Mouse (Mus musculus): ENCODE data around the gene Tmem235. TPM values are rescaled to one million over a fixed set of nuclear protein-coding genes. Genes with fewer than 3 reads are reported as not detected.
"Not testable (repeated sequence)": the region's sequence is repeated elsewhere in the genome, so short reads cannot be mapped to it uniquely, and the experiment has no call there.

The Tmem235 gene
- under 1 TPM in 1 of 2 experiments, not detected in 1; 0.36 TPM for total RNA-seq (2021)

DNA sequence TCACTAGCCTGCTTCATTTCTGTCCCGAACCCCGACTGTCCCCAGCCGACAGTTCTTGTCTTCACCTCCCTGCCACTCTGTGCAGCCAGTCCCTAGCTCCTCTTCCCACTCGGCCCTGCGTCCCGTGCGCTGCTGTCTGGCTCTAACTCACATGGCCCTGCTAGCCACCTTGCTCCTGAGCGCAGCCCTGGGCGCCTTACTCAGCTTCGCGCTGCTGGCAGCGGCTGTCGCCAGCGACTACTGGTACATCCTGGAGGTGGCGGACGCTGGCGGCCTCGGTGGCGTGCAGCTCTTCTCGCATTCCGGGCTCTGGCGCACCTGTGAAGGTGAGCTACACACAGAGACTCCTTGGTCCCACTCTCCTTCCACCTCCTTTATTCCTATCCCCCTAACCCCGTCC, at the start of gene Tmem235:
Gene Tmem235, plus strand, starts transcription at position 152 of the 400 bp plus-strand sequence.
- intact Hi-C loops (cut with DNase I) = no loop called here
- no peak for DNase-seq (ENCODE audit: extremely low spot score in 1 of 2, low spot score in 2 of 2)

DNA sequence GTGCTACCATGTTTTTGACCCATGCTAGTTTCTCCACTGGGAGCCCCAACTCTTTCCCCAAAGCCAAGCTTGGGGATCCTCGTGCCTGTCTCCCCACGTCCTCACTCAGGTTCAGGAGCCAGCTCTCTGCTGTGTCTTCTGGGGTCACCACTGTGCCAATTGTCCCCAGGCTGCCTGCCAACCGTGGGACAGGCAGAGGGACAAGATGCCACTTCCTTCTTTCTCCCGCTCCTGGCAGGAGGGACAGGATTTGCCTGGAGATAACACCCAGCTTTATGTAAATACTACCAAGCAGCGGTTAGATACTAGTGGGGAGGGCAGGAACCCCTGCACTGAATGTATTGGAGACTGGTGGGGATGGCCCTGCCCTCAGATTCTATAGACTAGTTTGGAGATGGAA, 46.7 kb upstream of the Tmem235 start:
- intact Hi-C loops (cut with DNase I) = no loop called here
- no peak for DNase-seq (ENCODE audit: extremely low spot score in 1 of 2, low spot score in 2 of 2)

GRCm38 (mm10) chr11:117814704-117815366, 45.7 kb upstream of the Tmem235 start:
- no peak for DNase-seq (ENCODE audit: extremely low spot score in 1 of 2, low spot score in 2 of 2)
- intact Hi-C loops (cut with DNase I) = no loop called here

DNA sequence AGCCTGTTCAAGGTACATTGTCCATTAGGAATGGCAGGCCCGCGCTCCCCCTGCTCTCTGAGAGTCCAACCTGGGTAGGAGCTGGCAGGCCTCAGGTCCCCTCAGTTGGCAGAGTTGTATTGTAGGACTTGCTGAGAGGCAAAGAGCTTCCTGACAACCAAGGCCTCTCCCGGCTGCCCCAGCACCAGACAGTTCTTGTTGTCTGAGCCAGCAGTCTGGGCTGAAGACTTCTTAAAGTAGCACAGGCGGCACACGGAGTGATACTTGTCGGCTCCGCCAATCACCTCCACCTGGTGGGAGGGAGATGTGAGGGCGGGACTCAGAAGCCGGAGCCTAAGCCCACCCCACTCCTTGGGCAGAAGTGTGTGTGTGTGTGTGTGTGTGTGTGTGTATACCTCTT, 44.7 kb upstream of the Tmem235 start:
- DNase-seq (ENCODE audit: extremely low spot score in 1 of 2, low spot score in 2 of 2); intact Hi-C loops (cut with DNase I): not testable (repeated sequence)

- DNase-seq (ENCODE audit: extremely low spot score in 1 of 2, low spot score in 2 of 2) = no peak
- intact Hi-C loops (cut with DNase I) = no loop called here
Measured at GRCm38 (mm10) chr11:117816389-117816996, 44.1 kb upstream of the Tmem235 start.

DNA sequence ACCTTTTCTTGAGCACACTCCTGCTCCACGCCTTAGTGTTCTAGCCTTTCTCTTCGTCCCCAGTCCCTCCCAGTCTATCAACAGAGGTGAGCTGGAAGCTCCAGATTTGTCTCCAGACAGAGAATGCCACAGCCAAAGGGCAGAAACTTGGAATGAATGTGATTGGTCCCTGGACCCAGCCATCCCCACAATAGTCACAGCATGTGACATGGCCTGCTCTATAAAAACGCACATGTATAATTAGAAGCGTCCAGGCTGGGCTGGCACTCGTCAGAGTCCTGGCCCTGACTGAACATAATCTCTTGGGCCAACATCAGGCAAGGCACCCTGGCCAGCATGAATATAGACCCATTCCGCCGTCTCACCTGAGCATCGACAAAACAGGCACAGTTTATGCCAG, 41.5 kb upstream of the Tmem235 start:
- no peak for DNase-seq (ENCODE audit: extremely low spot score in 1 of 2, low spot score in 2 of 2)
- intact Hi-C loops (cut with DNase I) = no loop called here

- intact Hi-C loops (cut with DNase I) = loop anchor here (5.0 kb wide), 1 partner anchor 453 kb away; no protein-coding TSS in a partner anchor
- DNase-seq (ENCODE audit: extremely low spot score in 1 of 2, low spot score in 2 of 2) = no peak
Measured at GRCm38 (mm10) chr11:117820173-117820572, 40.4 kb upstream of the Tmem235 start.

DNA sequence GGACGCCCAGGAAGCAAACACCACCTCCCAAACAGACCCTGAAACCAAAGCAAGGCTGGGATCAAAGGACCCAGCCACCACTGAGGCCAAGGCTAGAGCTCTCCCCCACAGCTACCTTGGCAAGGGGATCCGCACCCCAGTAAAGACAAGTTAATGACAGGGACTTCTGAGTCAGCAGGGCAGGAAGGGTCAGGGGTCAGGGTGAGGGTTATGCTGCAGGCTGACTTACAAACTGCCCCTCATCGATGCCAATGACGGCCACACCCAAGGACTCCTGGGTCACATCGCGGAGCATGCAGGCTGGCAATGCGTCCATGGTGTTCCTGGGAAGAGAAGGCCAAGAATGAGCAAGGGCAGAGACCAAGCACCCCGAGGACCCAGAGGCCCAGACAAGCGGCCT, 38.7 kb upstream of the Tmem235 start:
- intact Hi-C loops (cut with DNase I) = loop anchor here (5.0 kb wide), 1 partner anchor 455 kb away; no protein-coding TSS in a partner anchor
- no peak for DNase-seq (ENCODE audit: extremely low spot score in 1 of 2, low spot score in 2 of 2)

GRCm38 (mm10) chr11:117822728-117823241, 37.8 kb upstream of the Tmem235 start:
- peak in 1 of 2 experiments; percentile 64 for DNase-seq (ENCODE audit: extremely low spot score in 1 of 2, low spot score in 2 of 2)
- intact Hi-C loops (cut with DNase I) = loop anchor here (5.0 kb wide), 1 partner anchor 455 kb away; no protein-coding TSS in a partner anchor

DNA sequence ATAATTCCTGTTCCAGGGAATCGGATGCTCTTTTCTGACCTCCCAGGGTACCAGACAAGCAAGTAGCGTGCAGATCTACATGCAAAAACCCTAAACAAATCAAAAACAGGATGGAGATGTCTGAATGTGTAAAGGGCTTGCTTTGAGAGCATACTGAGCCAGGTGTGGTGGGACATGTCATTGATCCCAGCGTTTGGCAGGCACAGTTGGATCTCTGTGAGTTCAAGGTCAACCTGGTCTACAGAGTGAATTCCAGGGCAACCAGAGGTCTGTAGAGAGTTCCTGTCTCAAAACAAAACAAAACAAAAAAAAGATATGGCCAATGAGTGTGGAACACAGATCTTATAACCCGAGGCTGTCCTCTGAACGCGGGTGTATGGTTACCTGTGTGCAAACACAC, 37.1 kb upstream of the Tmem235 start:
- intact Hi-C loops (cut with DNase I) = loop anchor here (5.0 kb wide), 1 partner anchor 456 kb away; no protein-coding TSS in a partner anchor
- DNase-seq (ENCODE audit: extremely low spot score in 1 of 2, low spot score in 2 of 2) = no peak

- DNase-seq (ENCODE audit: extremely low spot score in 1 of 2, low spot score in 2 of 2) = peak; percentile 76 to 81
- intact Hi-C loops (cut with DNase I) = loop anchor here (2.0 to 5.0 kb wide), 3 partner anchors 116 to 457 kb away; no protein-coding TSS in a partner anchor
Measured at GRCm38 (mm10) chr11:117824060-117824969, 36.2 kb upstream of the Tmem235 start.

GRCm38 (mm10) chr11:117825333-117826101, 35.0 kb upstream of the Tmem235 start, which contains the start of the genes Afmid and Tk1:
TSS of gene Afmid (plus strand) at chr11:117825924.
TSS of gene Tk1 (minus strand) at chr11:117826092.
- DNase-seq (ENCODE audit: extremely low spot score in 1 of 2, low spot score in 2 of 2) = peak in 1 of 2 experiments; percentile 82
- intact Hi-C loops (cut with DNase I) = loop anchor here (2.0 to 5.0 kb wide), 3 partner anchors 117 to 588 kb away; no protein-coding TSS in a partner anchor

- intact Hi-C loops (cut with DNase I) = loop anchor here (5.0 kb wide), 1 partner anchor 589 kb away; no protein-coding TSS in a partner anchor
- DNase-seq (ENCODE audit: extremely low spot score in 1 of 2, low spot score in 2 of 2) = no peak
Measured at GRCm38 (mm10) chr11:117826164-117826563, 34.4 kb upstream of the Tmem235 start.

DNA sequence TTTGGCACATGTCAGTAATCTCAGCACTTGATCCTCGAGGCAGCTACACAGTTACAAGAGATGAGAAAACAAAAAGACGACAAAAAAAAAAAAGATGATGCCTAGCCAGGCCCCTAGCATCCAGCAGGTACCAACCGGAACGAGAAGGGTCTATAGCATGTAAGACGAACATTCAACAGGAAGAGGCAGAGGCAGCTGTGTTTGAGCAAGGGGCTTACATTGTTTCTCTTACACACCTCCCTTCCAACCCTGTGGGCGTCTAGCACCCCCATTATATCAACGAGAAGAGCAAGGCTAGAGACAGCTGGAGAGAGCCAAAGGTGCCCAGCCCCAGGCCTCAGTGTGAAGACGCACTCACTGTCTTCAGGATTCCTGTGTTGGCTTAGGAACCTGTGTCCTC, 33.6 kb upstream of the Tmem235 start:
- intact Hi-C loops (cut with DNase I) = loop anchor here (5.0 kb wide), 1 partner anchor 590 kb away; no protein-coding TSS in a partner anchor
- no peak for DNase-seq (ENCODE audit: extremely low spot score in 1 of 2, low spot score in 2 of 2)

DNA sequence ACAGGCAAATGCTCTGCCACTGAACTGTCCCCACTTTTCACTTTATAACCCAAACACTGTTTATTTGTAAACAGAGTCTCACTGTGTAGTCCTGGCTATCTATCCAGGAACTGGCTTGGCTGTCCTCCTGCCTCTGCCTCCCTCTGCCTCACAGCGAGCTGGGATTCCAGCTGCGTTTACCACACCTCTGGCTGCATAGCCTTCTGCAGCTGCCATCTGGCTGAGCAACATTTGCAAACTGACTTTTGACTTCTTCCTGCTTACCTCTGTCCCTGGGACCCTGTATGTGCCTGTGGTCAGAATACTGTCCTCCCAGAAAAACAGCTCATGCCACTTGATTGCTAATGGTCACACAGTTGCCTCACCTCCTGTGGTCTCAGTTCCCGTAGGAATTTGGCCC, 33.2 kb upstream of the Tmem235 start:
- DNase-seq (ENCODE audit: extremely low spot score in 1 of 2, low spot score in 2 of 2) = no peak
- intact Hi-C loops (cut with DNase I) = loop anchor here (5.0 kb wide), 1 partner anchor 590 kb away; no protein-coding TSS in a partner anchor

DNA sequence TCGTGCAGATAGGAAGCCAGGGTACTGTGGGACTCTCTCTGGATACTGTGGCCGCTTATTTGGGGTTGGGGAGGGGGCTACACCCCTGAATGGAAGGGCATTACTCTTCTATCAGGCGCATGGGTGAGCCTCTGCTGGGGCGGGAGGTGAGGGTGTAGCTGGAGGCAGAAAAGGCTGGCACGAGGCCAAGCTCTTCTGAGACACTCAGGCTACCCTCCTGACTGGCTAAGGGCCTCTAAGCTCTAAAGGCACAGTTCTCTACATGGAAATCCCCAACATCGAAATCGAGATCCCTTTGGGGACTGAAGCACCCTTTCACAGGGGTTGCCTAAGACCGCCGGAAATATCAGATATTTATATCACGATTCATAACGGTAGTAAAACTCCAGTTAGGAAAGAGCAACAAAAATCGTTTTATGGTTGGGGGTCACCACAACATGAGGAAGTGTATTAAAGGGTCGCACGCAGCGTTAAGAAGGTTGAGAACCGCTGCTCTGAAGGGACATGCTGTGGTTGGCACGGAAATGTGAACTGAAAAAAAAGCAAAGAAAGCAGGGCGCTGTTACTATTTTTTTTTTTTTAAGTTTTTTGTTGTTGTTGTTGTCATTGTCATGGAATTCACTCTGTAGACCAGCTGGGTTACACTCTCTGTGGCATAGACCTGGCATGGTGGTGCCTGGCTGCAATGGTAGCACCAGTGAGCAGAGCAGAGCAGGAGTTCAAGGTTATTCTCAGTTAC, 32.2 kb upstream of the Tmem235 start:
- DNase-seq (ENCODE audit: extremely low spot score in 1 of 2, low spot score in 2 of 2) = no peak
- intact Hi-C loops (cut with DNase I) = loop anchor here (5.0 kb wide), 1 partner anchor 591 kb away; no protein-coding TSS in a partner anchor
